Mouse (Mus musculus): ENCODE measurements around the gene Ankef1.

GRCm38 (mm10) chr2:136601206-136601605 is 99.5 kb downstream of the Ankef1 start:
- TF ChIP-seq CTCF (IDR thresholded peaks at IDR 0.05; ENCODE audit: low read depth, low read length) (no peak), GATA2 (IDR thresholded peaks at IDR 0.05; ENCODE audit: borderline replicate concordance, low read depth, low read length) (no peak)
